Mouse (Mus musculus): Measurements from ENCODE around the gene 2810004N23Rik.
"Not testable (repeated sequence)": the region's sequence is repeated elsewhere in the genome, so short reads cannot be mapped to it uniquely, and the experiment has no call there.

The 2810004N23Rik gene

DNA sequence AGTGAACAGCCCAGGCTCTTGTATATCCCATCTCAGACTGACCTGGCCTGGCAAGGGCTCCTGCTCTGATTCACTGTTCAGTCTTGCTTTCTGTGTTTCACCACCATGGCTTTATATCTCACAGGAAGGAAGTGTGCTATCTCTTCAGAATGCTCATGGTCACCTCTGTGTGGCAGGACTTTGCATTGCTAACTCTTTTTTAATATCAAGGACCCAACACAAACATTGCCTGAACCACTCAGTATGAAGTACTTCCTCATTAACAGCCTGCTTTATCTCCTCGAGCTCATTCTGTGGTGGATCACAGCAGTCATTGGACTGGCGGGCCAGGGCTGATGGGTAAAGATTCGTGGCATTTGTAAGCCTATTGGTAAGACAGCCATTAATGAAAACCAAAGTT, 3.7 kb upstream of the 2810004N23Rik start:
- no peak for DNase-seq (ENCODE audit: low spot score)

DNA sequence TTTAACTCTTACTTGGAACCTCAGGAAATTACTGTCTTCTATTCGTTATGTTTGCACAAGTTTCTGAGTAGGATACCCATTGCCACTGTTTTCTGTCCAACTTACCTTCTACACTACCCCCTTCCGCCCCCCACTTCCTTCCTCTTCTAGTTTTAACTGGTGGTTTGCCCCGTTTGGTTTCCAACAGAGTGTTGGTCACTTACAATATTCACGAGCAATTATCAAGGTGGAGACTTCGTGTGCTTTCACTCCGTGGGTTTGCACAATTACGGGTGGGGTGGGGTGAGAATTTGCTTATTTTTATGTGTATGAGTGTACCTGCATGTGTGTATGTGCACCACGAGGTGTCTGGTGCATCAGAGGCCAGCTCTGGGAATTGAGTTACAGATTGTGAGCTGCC, 809 bp upstream of the 2810004N23Rik start:
- no peak for DNase-seq (ENCODE audit: low spot score)

DNA sequence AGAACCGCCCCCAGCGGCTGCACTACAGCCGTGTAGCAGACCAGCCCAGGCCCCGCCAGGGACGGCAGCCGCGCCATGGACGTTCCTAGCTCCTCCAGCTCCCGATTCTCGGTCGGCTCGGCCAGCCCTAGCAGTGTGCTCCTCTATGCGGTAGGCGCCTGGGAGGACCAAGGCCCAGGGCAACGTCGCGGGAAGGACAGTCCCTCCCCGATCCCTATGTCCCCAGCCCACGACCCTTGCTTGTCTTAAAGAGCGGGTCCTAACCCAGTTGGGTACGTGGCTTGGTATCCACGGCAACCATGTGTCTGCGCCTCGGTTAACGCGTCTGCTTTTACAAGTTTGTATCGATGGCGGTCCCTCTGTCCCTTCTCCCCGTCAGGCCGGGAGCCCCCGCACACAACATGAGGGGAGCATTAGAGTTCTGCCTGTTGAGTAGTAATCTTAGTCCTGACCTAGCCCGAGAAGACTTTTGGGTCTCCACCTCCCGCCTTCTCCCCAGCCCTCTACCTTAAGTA, 300 bp upstream of the 2810004N23Rik start:
- no peak for DNase-seq (ENCODE audit: low spot score)

DNA sequence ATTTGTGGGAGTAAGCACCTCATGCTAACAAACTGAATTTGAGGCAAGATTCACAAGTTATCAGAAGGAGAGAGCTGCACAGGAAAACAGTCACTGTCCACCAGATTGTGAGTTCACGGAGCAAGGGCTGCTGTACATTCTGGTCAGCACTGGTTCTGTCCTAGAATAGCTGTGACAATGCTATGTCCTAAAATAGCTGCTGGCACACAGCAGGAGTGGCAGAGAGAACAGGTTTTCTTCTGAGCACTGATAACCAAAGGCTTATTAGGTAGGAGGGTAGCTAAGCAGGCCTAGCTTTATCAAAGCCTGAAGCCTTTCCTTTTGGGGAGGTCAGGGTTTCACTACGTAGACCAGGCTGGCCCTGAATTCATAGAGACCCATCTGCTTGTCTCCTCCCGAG, 2.7 kb downstream of the 2810004N23Rik start:
- no peak for DNase-seq (ENCODE audit: low spot score)

DNA sequence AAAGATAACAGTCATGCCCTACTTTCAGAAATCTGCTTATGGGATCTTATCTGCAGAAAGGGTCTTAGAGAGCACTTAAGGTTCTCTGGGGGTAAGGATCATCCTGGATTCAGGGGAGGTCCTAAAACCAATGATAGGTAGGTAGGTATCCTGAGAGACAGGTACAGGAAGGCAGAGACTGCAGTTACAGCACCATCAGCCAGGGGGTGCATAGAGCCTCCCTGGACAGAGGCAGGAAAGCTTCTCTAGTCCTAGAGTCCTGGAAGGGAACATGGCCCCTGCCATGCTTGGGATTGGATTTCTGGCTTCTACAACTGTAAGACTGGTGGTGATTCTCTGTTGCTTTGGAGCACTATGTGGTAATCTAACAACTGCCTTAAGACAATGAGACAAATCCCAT, 3.5 kb downstream of the 2810004N23Rik start:
- DNase-seq (ENCODE audit: low spot score) = peak; percentile 23

DNA sequence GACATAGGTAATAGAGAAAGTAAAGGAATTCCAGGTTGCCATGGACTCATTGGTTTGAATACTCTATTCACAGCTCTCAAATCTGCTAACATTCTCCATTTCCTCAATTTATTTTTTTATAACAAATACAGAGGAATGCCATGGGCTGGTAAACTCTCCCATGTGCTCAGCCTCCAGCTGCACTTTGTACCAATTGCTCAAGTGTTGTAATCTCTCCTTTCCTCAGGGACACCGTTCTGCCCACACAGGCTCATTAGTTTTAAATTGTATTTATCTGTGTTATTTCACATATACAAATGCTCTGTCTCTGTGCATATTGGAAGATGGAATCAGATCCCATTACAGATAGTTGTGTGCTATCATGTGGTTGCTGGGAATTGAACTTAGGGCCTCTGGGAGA, 9.4 kb downstream of the 2810004N23Rik start:
- no peak for DNase-seq (ENCODE audit: low spot score)

DNA sequence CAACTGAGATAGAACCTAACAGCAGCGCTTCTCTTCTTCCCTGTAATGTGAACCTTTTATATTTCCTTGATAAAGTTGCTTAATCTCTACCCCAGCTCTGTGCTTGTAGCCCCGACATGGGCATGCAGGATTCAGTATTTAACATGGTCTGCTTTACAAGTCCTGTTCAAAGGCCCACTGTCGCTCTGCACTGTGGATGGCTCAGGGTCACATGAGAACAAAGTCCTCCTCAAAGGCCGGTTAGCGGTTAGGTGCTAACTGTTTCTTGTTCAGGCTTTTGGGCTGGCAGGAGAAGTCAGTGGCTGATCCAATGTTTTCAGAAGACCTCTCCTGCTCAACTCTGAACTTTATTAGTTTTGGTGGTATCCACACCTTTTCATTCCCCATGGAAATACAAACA, 17.3 kb downstream of the 2810004N23Rik start:
- DNase-seq (ENCODE audit: low spot score) = no peak

DNA sequence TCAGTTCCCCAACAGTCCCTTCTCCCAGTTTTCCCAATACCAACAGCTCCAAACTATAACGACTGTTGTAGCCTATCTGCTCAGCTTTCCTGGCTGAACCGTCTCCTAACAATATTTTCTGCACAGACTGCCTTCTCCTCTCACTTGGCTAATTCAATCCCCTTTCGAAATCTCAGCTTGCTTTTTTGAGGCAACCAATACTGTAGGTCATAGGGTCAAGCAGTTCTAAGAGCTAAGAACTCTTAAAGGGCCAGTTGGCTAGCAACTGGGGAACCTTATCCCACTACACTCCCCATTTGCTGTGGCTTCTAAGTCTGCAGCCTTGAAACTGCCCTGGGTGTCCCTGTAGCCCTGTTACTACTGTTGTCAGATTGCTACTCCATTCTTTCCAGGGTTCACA, 17.8 kb downstream of the 2810004N23Rik start:
- DNase-seq (ENCODE audit: low spot score) = no peak

DNA sequence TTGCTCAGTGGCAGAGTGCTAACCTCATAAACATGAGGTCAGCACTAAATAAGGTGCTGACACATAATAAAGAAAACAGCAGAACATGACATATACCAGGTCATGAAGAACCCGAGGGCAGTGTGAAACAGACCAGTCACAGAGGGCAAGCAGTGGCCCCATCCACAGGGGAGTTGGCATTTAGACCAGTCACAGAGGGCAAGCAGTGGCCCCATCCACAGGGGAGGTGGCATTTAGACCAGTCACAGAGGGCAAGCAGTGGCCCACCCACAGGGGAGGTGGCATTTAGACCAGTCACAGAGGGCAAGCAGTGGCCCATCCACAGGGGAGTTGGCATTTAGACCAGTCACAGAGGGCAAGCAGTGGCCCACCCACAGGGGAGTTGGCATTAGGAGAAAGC, 20.0 kb downstream of the 2810004N23Rik start:
- not testable (repeated sequence) for DNase-seq (ENCODE audit: low spot score)

DNA sequence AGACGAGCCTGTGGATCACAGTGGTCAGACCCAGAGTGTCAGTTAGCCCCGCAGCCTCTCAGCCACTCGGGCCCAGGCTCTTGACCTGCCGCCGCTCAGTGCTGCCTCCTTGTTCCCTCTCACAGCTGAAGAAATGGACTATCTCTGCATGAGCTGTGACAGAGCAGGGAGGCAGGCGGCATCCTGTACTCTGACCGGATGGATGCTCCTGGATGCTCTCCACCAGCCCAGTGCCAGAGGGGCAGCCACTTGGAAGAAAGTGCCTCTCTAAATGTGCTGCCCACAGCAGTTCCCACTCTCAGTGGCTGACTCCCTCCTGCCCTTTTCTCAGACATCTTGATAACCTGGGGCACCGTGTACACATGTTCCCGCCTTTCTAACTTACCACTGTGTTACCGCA, 21.1 kb downstream of the 2810004N23Rik start:
- no peak for DNase-seq (ENCODE audit: low spot score)

DNA sequence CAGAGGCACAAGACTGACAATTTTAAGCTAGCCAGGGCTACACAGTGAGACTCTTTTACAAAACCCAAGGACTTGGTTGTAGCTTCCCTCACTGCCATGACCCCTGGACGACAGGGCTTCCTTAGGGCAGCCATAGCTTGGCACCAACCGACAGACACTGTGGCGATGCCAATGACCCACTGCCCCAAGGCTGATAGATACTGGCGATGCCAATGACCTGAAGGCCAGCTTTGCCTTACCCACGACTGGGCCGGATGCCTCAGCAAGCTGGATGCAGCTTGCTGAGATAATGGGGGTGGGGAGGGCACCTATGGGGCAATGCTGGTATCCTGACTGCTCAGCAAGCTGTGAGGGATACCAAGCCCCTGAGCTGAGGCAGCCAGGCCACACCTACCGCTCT, 22.0 kb downstream of the 2810004N23Rik start:
- DNase-seq (ENCODE audit: low spot score) = no peak

DNA sequence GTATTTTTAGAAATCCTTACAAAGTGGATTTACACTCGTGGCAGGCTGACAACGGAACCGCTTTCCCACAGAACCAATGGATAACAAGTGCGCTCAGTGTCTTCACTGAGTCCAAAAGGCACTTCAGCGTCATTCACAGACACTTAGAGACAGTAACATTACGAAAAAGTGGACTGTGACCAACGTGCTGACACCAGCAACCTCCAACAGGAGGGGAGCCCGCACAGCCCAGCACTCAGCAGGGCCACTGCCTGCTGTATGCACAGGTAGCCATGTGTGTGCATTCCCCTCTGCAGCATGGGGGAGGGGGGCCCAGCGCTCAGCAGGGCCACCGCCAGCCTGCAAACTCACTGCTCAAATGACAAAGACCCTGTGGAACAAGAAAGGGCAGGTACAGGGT, 23.5 kb downstream of the 2810004N23Rik start:
- no peak for DNase-seq (ENCODE audit: low spot score)

DNA sequence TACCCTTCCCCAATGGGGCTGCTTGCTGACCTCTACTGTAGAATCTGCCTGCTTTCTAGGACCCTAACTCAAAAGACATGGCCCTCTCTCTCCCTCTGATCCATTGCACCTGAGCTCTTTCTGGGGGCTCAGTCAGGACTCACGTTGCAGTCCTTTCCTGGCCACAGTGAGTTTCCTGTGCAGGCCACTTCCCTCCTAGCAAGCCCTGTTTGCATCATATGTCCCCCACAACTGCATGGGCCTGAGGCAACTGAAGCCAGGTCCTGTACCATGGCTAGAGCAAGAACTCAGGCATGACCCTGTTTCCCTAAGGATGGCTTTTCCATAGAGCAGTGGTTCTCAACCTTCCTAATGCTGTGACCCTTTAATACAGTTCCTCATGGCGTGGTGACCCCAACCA, 25.0 kb downstream of the 2810004N23Rik start:
- DNase-seq (ENCODE audit: low spot score) = no peak

DNA sequence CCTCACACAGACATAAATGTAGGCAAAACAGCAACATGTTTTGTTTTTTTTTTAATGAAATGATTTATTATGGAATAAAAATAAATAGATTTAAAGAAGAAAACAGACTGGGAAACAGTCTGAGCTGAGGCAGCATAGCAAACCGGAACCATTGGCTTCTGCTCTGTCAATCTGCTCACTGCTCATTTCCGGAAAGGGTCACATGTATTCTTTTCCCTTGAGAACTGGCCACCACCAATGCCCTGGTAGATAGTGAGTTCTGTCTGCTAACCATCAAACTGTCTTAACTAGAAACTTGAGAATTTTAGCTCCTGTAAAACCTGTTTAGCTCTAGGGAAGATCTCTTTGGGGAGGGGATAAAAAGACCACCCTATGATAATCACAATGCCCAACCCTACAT, 26.0 kb downstream of the 2810004N23Rik start:
- DNase-seq (ENCODE audit: low spot score) = no peak

DNA sequence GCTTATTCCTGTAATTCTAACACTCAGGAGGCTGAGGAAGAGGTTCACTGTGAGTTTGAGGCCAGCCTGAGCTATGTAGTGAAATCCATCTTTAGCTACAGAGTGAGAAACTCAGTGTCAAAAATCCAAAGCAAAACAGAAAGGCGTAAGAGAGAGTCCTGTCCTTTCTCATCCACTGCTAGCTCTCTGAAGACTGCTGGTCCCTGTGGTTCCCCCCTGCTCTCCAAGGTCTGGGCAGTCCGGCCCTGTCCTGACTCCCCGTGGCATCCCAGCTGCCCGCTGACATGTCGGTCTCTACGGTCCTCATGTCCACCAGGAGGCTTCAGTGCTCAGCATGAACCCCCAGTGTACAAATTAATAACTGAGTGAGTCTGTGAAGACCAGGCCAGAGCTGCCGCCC, 26.6 kb downstream of the 2810004N23Rik start:
- no peak for DNase-seq (ENCODE audit: low spot score)

DNA sequence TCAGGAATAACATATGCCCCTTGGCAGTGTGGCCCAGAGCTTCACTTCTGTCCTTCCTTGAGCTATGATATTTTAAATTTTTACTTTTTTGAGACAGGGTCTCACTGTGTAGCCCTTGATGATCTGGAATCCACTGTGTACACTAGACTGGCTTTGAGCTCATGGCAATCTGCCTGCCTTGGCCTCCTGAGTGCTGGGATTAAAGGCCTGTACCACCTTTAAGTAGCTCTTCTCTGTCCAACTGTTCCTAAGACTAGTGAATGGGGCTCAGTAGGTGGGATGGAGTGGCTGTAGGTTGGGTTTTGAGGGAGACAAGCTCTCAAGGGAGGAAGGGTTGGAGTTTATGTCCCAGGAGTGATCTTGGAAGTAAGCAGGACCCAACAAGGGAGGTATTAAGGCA, 27.1 kb downstream of the 2810004N23Rik start:
- DNase-seq (ENCODE audit: low spot score) = no peak

DNA sequence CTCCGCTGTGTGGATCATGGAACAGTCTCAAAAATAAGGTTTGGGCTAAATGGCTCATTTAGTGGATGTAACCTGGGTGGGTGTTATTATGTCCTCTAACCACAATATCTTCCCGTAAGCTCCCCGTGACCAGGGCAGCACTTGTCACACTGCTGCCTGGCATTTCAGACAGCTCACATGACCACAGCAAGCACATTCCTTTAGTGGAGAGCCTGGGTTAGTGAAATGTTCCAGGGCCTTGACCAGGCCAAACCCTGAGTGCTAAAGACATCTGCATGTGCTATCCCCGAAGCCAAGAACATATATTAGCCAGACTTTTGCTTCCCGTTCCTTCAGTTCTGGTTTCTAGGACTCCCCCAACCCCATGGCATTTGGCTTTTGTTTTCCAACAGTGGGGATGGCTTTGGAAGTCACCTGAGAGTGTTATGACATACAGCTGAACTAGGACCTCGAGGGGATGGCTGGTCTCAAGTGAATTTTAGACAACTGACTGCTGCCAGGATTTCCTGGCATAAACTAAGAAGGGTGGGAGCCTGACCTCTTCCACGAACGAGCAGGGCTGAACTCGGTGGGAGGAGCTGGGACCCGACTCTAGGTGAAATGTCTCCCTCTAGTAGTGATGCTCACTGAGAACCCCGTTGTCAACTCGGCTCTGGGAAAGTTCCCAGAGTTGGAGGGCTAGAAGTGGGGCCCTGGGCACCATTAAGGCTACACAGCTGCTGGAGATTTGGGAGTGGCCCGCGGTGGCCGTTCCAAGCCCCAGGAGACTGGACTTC, 29.3 kb downstream of the 2810004N23Rik start:
- no peak for DNase-seq (ENCODE audit: low spot score)

DNA sequence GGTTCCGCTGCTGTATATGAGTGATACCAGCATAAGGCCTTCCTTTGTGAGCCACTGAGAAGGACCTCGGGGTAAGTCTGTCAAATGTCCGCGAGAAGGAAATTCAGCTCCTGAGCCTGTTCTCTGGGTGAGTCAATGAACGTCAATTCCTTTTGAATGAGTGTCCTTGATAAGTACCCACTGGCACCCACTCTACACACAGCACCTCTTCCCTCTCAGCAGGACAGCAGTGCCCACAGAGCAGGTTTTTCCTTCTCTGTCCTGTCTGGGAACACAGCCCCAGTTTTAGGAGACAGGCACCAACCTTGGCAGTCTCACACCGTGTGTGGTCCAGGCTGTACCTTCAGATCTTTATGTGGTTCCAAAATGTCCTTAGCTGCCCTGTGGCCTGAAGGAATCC, 31.0 kb downstream of the 2810004N23Rik start:
- no peak for DNase-seq (ENCODE audit: low spot score)

DNA sequence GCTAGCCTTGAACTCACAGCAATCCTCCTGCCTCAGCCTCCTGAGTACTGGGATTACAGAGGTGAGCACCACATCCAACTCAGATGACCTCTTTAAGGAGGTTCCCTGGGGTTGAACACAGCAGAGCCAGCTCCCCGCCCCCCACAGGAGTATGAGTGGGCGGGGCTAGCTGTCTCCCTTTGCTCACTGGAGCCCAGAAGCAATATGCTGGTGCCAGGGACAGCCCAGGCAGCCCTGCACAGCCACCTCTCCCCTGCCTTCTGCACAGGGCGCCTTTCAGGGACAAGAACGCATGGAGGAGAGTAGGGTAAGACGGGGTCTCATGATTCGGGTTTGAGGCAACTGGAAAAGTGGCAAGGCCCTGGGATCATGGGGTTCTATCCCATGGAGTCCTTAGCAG, 31.4 kb downstream of the 2810004N23Rik start:
- DNase-seq (ENCODE audit: low spot score) = no peak

DNA sequence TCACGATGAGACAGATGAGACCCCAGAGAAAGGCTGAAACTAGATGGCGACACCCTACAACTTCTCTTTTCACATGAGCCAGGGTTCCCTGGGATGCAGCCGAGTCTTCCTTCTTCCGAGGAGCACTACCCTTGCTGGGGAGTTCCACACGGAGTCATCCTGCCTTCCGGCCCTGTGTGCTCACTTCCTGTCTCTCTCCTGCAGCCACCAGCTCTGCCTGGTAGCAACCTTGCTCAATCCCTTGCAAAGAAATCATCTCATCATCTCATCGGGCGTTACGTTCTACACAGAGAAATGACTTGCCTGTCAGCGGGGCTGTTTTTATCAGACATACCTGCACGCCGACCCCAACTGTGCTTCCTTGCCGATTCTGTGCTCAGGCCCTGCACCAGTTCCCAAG, 32.9 kb downstream of the 2810004N23Rik start:
- DNase-seq (ENCODE audit: low spot score) = no peak

DNA sequence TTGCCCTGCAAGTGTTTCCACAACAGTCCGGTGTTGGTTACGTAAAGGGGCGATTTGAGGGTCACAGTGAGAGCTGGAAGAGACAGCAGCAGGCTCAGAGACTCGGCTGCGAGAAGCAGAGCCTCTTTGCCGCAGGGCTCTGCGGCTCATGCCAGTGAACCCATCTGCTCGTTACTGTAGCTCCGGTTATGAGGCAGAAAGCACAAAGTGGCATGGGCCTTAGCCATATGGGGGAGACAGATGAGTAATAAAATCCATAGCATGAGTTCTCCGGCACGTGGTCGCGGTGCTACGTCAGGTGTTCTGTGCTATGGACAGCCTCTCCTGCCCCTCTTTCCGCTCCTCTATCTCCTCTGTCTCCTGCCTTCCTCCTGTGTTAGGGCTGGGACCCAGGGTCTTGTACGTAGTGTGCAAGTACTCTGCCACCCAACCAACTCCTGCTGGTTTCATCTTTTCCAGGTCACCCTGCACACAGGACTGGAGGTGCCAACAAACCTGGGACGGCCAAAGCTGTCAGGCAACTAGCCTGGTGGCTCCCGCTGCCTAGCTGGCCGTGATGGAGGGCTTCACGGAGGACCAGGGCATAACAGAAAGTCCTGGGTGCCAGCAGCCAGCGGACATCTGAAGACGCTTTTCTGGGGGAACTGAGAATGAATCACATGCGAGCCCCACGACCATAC, 34.2 kb downstream of the 2810004N23Rik start:
- DNase-seq (ENCODE audit: low spot score) = no peak

DNA sequence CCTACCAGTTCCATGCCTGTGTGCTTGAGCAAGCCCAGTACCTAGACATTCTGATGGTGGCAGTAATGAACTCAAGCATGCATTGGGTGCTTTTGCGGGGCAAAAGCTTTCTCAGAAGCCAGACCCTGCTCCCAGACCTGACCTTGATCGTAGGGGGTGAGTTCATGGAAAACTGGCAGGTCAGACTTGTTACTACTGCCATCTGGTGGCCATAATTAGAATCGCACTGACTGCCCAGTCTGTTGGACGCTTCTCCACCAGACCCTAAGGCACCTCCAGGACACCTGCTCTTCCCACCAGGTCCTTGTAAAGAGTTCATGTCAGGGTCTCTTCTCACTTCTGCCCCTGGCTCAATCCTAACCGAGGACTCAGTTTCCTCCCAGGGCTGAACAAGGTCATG, 35.5 kb downstream of the 2810004N23Rik start:
- DNase-seq (ENCODE audit: low spot score) = peak; percentile 45

DNA sequence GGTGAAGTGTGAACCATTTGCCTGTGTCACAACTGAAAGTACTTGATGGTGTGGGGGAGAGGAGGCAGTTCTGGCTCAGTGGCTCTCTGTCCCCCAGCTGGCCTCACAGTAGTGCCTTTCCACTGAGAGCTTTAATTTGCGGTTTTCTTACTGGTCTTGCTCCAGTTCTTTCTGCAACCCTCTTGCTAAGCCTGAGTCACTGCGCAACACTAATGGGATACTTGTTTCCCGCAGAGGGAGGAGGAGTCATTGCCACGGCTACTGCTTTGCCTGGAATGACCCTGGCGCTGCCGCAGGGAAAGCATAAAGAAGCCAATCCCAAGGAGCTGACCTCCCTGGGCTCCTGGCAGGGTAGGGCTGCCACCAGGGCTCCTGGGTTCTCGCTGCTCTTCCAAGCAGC, 36.3 kb downstream of the 2810004N23Rik start:
- DNase-seq (ENCODE audit: low spot score) = no peak

DNA sequence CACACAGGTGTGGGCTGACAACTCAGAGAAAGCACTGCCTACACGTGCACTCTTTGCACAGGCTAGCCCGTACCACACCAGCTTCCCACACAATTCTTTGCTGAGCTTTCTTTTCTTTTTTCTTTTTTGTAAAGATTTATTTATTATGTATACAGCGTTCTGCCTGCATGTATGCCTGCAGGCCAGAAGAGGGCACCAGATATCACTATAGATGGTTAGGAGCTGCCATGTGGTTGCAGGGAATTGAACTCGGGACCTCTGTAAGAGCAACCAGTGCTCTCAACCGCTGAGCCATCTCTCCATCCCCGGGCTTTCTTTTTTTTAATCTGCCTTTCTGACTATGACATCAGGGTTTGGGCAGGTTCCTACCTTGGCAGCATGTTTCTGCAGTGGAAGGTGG, 39.4 kb downstream of the 2810004N23Rik start:
- DNase-seq (ENCODE audit: low spot score) = no peak
